Mouse (Mus musculus) adrenal gland, postnatal 14 days (tissue): Measurements from ENCODE around the gene Hcrtr1. TPM values are rescaled to one million over a fixed set of nuclear protein-coding genes. Genes with fewer than 3 reads are reported as not detected.
A peak's percentile ranks its signal among the peaks of the same experiment; 100 is the strongest.

ENCODE experiments used
- DNase-seq: peaks from one replicate; pipeline ENCODE4 v3.0.0; 2021; ENCODE audit warnings: mixed read lengths
- total RNA-seq: library from RNA; stranded (reverse); gene quantifications from 2 replicates; pipeline ENCODE4 v1.2.3, GENCODE M21; 2021

Hcrtr1 gene
- total RNA-seq, 1 experiment from 2014 or later: 0.48 TPM

GRCm38 (mm10) chr4:130120752-130121151 is 18.4 kb downstream of the Hcrtr1 start:
- no peak for DNase-seq

- DNase-seq: no peak
Observed at GRCm38 (mm10) chr4:130112732-130113131, 26.4 kb downstream of the Hcrtr1 start.

- peak; percentile 74 for DNase-seq
Observed at GRCm38 (mm10) chr4:130112299-130112698, 26.9 kb downstream of the Hcrtr1 start.

GRCm38 (mm10) chr4:130110091-130110490 is 29.1 kb downstream of the Hcrtr1 start:
- DNase-seq: no peak

GRCm38 (mm10) chr4:130109666-130110065 is 29.5 kb downstream of the Hcrtr1 start:
- no peak for DNase-seq

- DNase-seq: no peak
Observed at GRCm38 (mm10) chr4:130108929-130109328, 30.2 kb downstream of the Hcrtr1 start.

- peak; percentile 99 for DNase-seq
Observed at GRCm38 (mm10) chr4:130107444-130108131, 31.6 kb downstream of the Hcrtr1 start.

GRCm38 (mm10) chr4:130107065-130107443 is 32.1 kb downstream of the Hcrtr1 start:
- no peak for DNase-seq

- DNase-seq: no peak
Observed at GRCm38 (mm10) chr4:130104584-130104983, 34.6 kb downstream of the Hcrtr1 start.

- DNase-seq: no peak
Observed at GRCm38 (mm10) chr4:130103632-130104031, 35.5 kb downstream of the Hcrtr1 start.

- no peak for DNase-seq
Observed at GRCm38 (mm10) chr4:130102111-130102651, 37.0 kb downstream of the Hcrtr1 start, which contains the start of gene Pef1. Gene Pef1, plus strand, starts transcription at chr4:130102558.

- DNase-seq: no peak
Observed at GRCm38 (mm10) chr4:130101183-130101582, 38.0 kb downstream of the Hcrtr1 start.

- no peak for DNase-seq
Observed at GRCm38 (mm10) chr4:130095137-130095536, 44.0 kb downstream of the Hcrtr1 start.

- DNase-seq: peak; percentile 93
Observed at GRCm38 (mm10) chr4:130087293-130087692, 51.9 kb downstream of the Hcrtr1 start.

- DNase-seq: no peak
Observed at GRCm38 (mm10) chr4:130085246-130085820, 53.8 kb downstream of the Hcrtr1 start.

GRCm38 (mm10) chr4:130084331-130084945 is 54.7 kb downstream of the Hcrtr1 start:
- DNase-seq: peak; percentile 68

GRCm38 (mm10) chr4:130082211-130082610 is 56.9 kb downstream of the Hcrtr1 start:
- no peak for DNase-seq

GRCm38 (mm10) chr4:130081345-130082190 is 57.6 kb downstream of the Hcrtr1 start:
- DNase-seq: peak; percentile 86
